Mouse (Mus musculus): ENCODE data around the gene Rap2c.

Gene Rap2c

GRCm38 (mm10) chrX:50968157-50968932 lies 49.5 kb downstream of the Rap2c start:
- no peak for DNase-seq (ENCODE audit: low read depth)

DNA sequence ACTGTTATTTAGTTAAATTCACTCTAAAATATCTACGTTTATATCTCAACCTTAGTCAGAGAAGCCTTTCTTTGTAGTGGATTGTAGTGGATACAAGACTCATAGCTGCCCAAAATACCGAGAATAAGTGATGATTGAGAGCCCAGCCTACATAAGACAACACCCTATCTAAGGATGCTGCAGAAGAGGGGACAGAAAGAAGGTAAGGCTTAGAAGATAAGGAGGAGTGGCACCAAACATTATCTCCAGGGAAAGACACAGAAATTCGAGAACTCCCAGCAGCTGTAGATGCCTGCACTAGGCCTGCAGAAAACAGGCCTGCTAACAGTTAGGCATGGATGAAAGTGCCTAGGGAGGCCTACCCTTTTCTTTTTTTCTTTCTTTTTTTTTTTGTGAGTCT lies 52.7 kb downstream of the Rap2c start:
- DNase-seq (ENCODE audit: low read depth): no peak

DNA sequence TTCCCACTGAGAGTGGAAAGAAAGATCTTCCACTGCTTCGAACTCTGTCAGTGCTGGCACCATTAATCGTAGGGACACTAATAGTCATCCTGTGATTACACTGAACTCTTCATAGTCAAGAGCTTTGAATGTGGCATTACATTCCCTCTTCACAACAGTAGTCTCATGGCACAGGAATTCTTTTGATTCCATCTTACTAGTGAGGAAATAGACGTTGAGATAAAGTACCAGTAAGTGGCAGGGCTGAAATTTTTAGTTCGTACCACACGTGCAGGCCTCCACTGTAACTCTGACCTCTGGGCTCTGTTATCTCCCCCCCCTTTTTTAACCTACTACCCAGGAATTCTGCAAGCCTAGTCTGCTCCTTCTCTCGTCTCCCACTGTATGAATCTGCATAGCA lies 54.9 kb downstream of the Rap2c start:
- no peak for DNase-seq (ENCODE audit: low read depth)
